Mouse (Mus musculus) midbrain, postnatal 0 days (tissue): ENCODE data around the gene Aamp. TPM values are rescaled to one million over a fixed set of nuclear protein-coding genes. Genes with fewer than 3 reads are reported as not detected.

Experiments
- ATAC-seq: fragments of 200-750 bp; cut with Nextera tagmentation; 2 replicates; pipeline ENCODE4 v1.8.0; 2017; ENCODE audit warnings: moderate number of reproducible peaks, mild to moderate bottlenecking, moderate TSS enrichment, moderate library complexity; ENCODE audit not compliant: low FRiP score
- DNase-seq: peaks from one replicate; pipeline ENCODE4 v3.0.0-alpha.2; 2015; ENCODE audit warnings: low spot score
- H3K27ac ChIP-seq: fragments of 300-500 bp; sonication (generic); 2 replicates; pipeline ENCODE4 v1.5.1; 2014; ENCODE audit warnings: low read depth, mild to moderate bottlenecking, low read length, mixed read lengths
- H3K27me3 ChIP-seq: fragments of 300-500 bp; sonication (generic); 2 replicates; pipeline ENCODE4 v1.6.1; 2014; ENCODE audit warnings: low read length, control low read depth, mixed read lengths; ENCODE audit not compliant: insufficient read depth
- H3K36me3 ChIP-seq: fragments of 300-500 bp; sonication (generic); 2 replicates; pipeline ENCODE4 v1.6.1; 2014; ENCODE audit warnings: low read length, control low read depth, mixed read lengths; ENCODE audit not compliant: insufficient read depth
- H3K4me1 ChIP-seq: fragments of 300-500 bp; sonication (generic); 2 replicates; pipeline ENCODE4 v1.6.1; 2014; ENCODE audit warnings: mild to moderate bottlenecking, control low read depth, antibody characterized with exemption, low read length, mixed read lengths; ENCODE audit not compliant: insufficient read depth
- H3K4me2 ChIP-seq: fragments of 300-500 bp; sonication (generic); 2 replicates; pipeline ENCODE4 v1.6.1; 2014; ENCODE audit warnings: low read depth, mild to moderate bottlenecking, low read length, mixed read lengths; ENCODE audit not compliant: poor library complexity, severe bottlenecking
- H3K4me3 ChIP-seq: fragments of 300-500 bp; sonication (generic); 2 replicates; pipeline ENCODE4 v1.5.1; 2014; ENCODE audit warnings: low read depth, mild to moderate bottlenecking, low read length, moderate library complexity
- H3K9ac ChIP-seq: fragments of 300-500 bp; sonication (generic); replicated peaks from 2 replicates; pipeline ENCODE4 v1.6.1; 2014; ENCODE audit warnings: mild to moderate bottlenecking, low read length, moderate library complexity, mixed read lengths; ENCODE audit not compliant: poor library complexity, severe bottlenecking
- H3K9me3 ChIP-seq: fragments of 300-500 bp; sonication (generic); 2 replicates; pipeline ENCODE4 v1.6.1; 2016; ENCODE audit warnings: low read length, control low read depth
- CTCF ChIP-seq: IDR thresholded peaks from 2 replicates; pipeline ENCODE4 v1.5.1; 2016; ENCODE audit warnings: antibody characterized with exemption, mild to moderate bottlenecking
- WGBS: fragments of 180-500 bp; shearing (Covaris S2); extraction: QIAGEN DNeasy Blood & Tissue Kit; methylation state at CpG from one replicate; pipeline ENCODE4 v1.1.7; 2014; 5-methylcytosine and 5-hydroxymethylcytosine counted together
- polyA plus RNA-seq: library from polyadenylated mRNA; unstranded; fragments of >200 nt; fragmentation: Nextera tagmentation; extraction: Ambion mirVana; gene quantifications from 2 replicates; pipeline ENCODE4 v1.2.1, GENCODE M21; 2015
- total RNA-seq: library from RNA; depleted of rRNA; stranded (reverse); fragments of >200 nt; gene quantifications from 2 replicates; pipeline ENCODE4 v1.2.3, GENCODE M21; 2014

Gene Aamp
- total and polyA plus RNA-seq, 2 experiments from 2014 or later: 139 to 203 TPM

- DNase-seq: no peak
- Histone ChIP-seq H3K9ac (no peak overlapping the region), H3K27me3 (peaks cover 9% of the 10 kb centered on the region), H3K36me3 (peaks cover 14% of the 10 kb centered on the region; the same call in 1 of the 2 replicates), H3K4me1 (0 out of 2 replicates have a peak, but pooled peaks cover 9% of the 10 kb centered on the region), H3K9me3 (no peaks in the 10 kb centered on the region), H3K27ac (no peak overlapping the region), H3K4me3 (no peak overlapping the region), H3K4me2 (no peak overlapping the region)
- no peak for TF ChIP-seq CTCF
- WGBS: 83% methylated on average over 5 of the region's 5 CpGs
- ATAC-seq: no peak
Observed at GRCm38 (mm10) chr1:74298157-74298750, 13.7 kb upstream of the Aamp start.

- H3K4me1 ChIP-seq: 0 out of 2 replicates have a peak, but pooled peaks cover 9% of the 10 kb centered on the region
- 88% methylated on average over 3 of the region's 3 CpGs for WGBS
- no peak overlapping the region for H3K4me2 ChIP-seq
- no peak overlapping the region for H3K9ac ChIP-seq
- no peak overlapping the region for H3K27ac ChIP-seq
- DNase-seq: no peak
- peaks cover 14% of the 10 kb centered on the region; the same call in 1 of the 2 replicates for H3K36me3 ChIP-seq
- TF ChIP-seq CTCF: no peak
- no peaks in the 10 kb centered on the region for H3K9me3 ChIP-seq
- no peak for ATAC-seq
- H3K27me3 ChIP-seq: peaks cover under 1% of the 10 kb centered on the region; the same call in 1 of the 2 replicates
- no peak overlapping the region for H3K4me3 ChIP-seq
Observed at GRCm38 (mm10) chr1:74297269-74297668, 12.7 kb upstream of the Aamp start.

- WGBS: 70% methylated on average over 6 of the region's 6 CpGs
- DNase-seq (no peak), ATAC-seq (no peak)
- Histone ChIP-seq H3K9ac (no peak overlapping the region), H3K36me3 (peaks cover 15% of the 10 kb centered on the region), H3K4me1 (0 out of 2 replicates have a peak, but pooled peaks cover 9% of the 10 kb centered on the region), H3K27ac (peak overlapping the region; percentile 68), H3K4me2 (no peak overlapping the region), H3K9me3 (no peaks in the 10 kb centered on the region), H3K27me3 (no peaks in the 10 kb centered on the region), H3K4me3 (no peak overlapping the region)
- TF ChIP-seq CTCF: no peak
Observed at GRCm38 (mm10) chr1:74296477-74296876, 11.9 kb upstream of the Aamp start.

- H3K4me2 ChIP-seq: 0 out of 2 replicates have a peak overlapping the region, but pooled peaks have one; percentile 0
- H3K9ac ChIP-seq: no peak overlapping the region
- H3K9me3 ChIP-seq: no peaks in the 10 kb centered on the region
Observed at GRCm38 (mm10) chr1:74295456-74296171, 11.1 kb upstream of the Aamp start.

GRCm38 (mm10) chr1:74294733-74295455, 10.4 kb upstream of the Aamp start:
- DNase-seq (no peak), ATAC-seq (no peak)
- no peaks in the 10 kb centered on the region for H3K9me3 ChIP-seq
- H3K4me2 ChIP-seq: no peak overlapping the region
- H3K4me1 ChIP-seq: 0 out of 2 replicates have a peak, but pooled peaks cover 9% of the 10 kb centered on the region
- H3K4me3 ChIP-seq: no peak overlapping the region
- WGBS: 92% methylated on average over 6 of the region's 6 CpGs
- no peak overlapping the region for H3K9ac ChIP-seq
- H3K27ac ChIP-seq: peak overlapping the region; percentile 68
- H3K36me3 ChIP-seq: peaks cover 28% of the 10 kb centered on the region
- no peaks in the 10 kb centered on the region for H3K27me3 ChIP-seq
- no peak for TF ChIP-seq CTCF

More at GRCm38 (mm10) chr1:74295456-74296171, 11.1 kb upstream of the Aamp start:
- peak; percentile 92 for DNase-seq
- 14% methylated on average over 9 of the region's 9 CpGs for WGBS
- H3K36me3 ChIP-seq: peaks cover 22% of the 10 kb centered on the region
- no peak for TF ChIP-seq CTCF
- peak overlapping the region; percentile 68 for H3K27ac ChIP-seq
- ATAC-seq: peak; percentile 91
- H3K4me1 ChIP-seq: 0 out of 2 replicates have a peak, but pooled peaks cover 9% of the 10 kb centered on the region
- no peaks in the 10 kb centered on the region for H3K27me3 ChIP-seq
- no peak overlapping the region for H3K4me3 ChIP-seq
